Mouse (Mus musculus) C2C12 (cell line): ENCODE results near the gene Gm7138.

Experiments used
- CEBPB ChIP-seq: IDR thresholded peaks from one replicate; pipeline ENCODE4 v1.6.1; 2011; ENCODE audit warnings: low read depth, mild to moderate bottlenecking, control low read depth, moderate library complexity
- CTCF ChIP-seq: IDR thresholded peaks from one replicate; pipeline ENCODE4 v1.5.1; 2011; ENCODE audit not compliant: control insufficient read depth, insufficient read depth, insufficient read length
- MAX ChIP-seq: IDR thresholded peaks from one replicate; pipeline ENCODE4 v1.6.1; 2011; ENCODE audit warnings: mild to moderate bottlenecking, control low read depth
- MYOD1 ChIP-seq: IDR thresholded peaks from one replicate; pipeline ENCODE4 v1.6.1; 2011; ENCODE audit warnings: low read depth; ENCODE audit not compliant: control insufficient read depth, insufficient read length
- MYOG ChIP-seq: IDR thresholded peaks from one replicate; pipeline ENCODE4 v1.6.1; 2011; ENCODE audit not compliant: control insufficient read depth, insufficient read length; ENCODE audit errors: extremely low read depth
- USF1 ChIP-seq: IDR thresholded peaks from one replicate; pipeline ENCODE4 v1.6.1; 2011; ENCODE audit warnings: low read depth, mild to moderate bottlenecking, control low read depth, moderate library complexity

DNA sequence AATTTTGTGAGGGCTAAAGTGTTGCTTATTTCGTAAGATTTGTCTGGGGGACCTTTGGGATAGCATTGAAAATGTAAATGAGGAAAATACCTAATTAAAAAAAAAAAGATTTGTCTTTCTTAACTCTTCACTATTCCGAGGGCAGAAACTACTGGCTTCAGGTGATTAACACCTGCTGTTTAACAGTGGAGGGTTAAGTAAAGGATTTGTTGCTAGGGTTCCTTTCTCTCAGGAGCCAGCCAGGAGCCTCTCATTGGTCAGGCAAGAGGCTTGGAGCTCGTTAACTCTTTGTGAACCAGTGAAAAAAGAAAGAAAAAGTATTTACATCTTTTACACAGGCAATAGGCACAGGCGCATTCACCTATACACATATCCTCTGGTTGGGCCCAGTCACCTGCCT is 42.5 kb upstream of the Gm7138 start:
- TF ChIP-seq CTCF (no peak), MAX (no peak), MYOG (no peak), USF1 (no peak), MYOD1 (no peak), CEBPB (no peak)
